Mouse (Mus musculus): ENCODE measurements at regions not wholly inside any gene's neighbourhood (a gene's known extent, or its start where the extent isn't known, plus 50 kb on each side); places are given as distances from the start of the nearest gene placed in this dataset.
A peak's percentile ranks its signal among the peaks of the same experiment; 100 is the strongest.

DNA sequence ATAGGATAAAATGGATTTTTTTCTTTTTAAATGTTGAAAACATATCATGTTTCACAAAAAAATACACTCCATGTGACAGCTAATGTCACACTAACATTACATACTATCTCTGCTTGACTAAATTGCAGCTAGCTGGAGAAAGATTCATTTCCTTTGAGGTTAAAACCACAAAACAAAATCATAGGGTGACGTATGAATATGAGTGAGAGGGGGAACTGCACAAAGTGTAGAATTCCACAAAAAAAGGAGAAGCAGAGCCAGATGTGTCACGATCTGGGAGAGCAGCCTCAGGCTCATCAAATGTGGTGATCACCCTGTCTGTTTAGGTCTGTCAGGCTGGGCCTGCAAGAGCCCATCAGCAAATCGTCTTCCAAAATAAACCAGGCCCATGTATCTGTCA, 593.7 kb upstream of the Kirrel3 start:
- no peaks in the 10 kb centered on the region for H3K9me3 ChIP-seq (replicated peaks; ENCODE audit: low read length)
- TF ChIP-seq CTCF (conservative IDR thresholded peaks at IDR 0.05 in 1 of 2, IDR thresholded peaks at IDR 0.05 in 1 of 2; ENCODE audit: low read depth in 2 of 2, low read length in 2 of 2) (no peak), NELFE (IDR thresholded peaks at IDR 0.05; ENCODE audit: low read depth, low read length) (no peak), EP300 (IDR thresholded peaks at IDR 0.05; ENCODE audit: low read length) (0 out of 2 replicates have a peak, but pooled peaks have one; percentile 1), BHLHE40 (IDR thresholded peaks at IDR 0.05; ENCODE audit: low read depth, low read length) (no peak)
- no peak overlapping the region for H3K9ac ChIP-seq (ENCODE audit: insufficient read depth, low read depth)
- H3K27ac ChIP-seq (ENCODE audit: insufficient read depth, low read depth), result no peak overlapping the region
- H3K27me3 ChIP-seq (replicated peaks), result no peaks in the 10 kb centered on the region
- in situ Hi-C loops (cut with MboI; ENCODE audit: low pct_ligation_motif_present, low pct_unique_long_range_greater_than_20kb, low sequenced_read_pairs) (no loop called here), dilution Hi-C loops (cut with MboI; ENCODE audit: extremely low pct_ligation_motif_present, extremely low pct_unique_long_range_greater_than_20kb, low sequenced_read_pairs) (no loop called here)
- H3K4me2 ChIP-seq (ENCODE audit: insufficient read depth, low read depth, poor library complexity, severe bottlenecking), result peak overlapping the region; percentile 50; the same call in 1 of the 2 replicates
- no peaks in the 10 kb centered on the region for H3K79me2 ChIP-seq (replicated peaks; ENCODE audit: control insufficient read depth, extremely low read depth, insufficient read depth, poor library complexity, severe bottlenecking)
- DNase-seq (ENCODE audit: extremely low read depth), result peak; percentile 39
- no peaks in the 10 kb centered on the region for H3K36me3 ChIP-seq (replicated peaks in 1 of 2; ENCODE audit: control insufficient read depth in 1 of 2, insufficient read depth in 1 of 2, low read length in 1 of 2)
- H3K4me3 ChIP-seq (replicated peaks in 1 of 3; ENCODE audit: low read depth in 2 of 3, low read length in 2 of 3, poor library complexity in 1 of 3), result no peak overlapping the region
- peaks cover 0 to 11% of the 10 kb centered on the region in 2 experiments; a peak in 1 of 4 replicates for H3K4me1 ChIP-seq (ENCODE audit: control insufficient read depth in 1 of 2, insufficient read depth in 2 of 2)

DNA sequence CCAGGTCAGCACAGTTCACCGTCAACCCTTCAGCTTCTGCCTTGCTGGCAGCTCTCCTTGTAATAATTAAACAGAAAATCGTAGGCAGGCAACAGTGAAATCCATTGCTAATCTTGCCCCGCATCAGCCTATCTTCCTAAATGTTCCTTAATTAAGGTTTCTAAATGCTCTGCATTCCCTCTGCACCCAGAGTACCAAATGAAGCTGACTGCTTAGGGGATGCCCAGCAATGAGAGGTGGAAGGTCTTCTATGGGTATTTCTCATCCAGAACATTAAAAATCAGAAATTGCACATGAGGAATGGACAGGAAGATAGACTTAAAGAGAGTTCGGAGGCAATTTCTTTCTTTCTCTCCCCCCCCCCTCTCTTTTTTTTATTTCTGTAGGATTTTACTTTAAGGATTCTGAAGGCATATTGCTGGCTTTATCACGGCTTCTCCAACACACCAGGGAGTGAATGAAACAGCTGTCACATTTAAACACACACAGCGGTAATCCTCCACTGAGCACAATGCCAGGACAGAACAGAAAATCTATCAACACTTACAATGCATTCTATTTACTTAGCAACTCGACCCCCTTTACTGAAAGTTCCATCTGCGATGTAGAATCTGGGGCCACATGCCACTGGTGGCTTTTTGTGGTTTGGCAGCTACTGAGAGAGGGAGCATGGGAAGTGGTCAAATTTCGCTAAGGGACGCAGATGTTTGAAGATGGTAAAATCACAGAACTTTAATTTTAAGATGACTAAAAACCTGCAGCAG, 584.2 kb upstream of the Kirrel3 start:
- DNase-seq (ENCODE audit: extremely low read depth), result no peak
- Histone ChIP-seq H3K27ac (ENCODE audit: insufficient read depth, low read depth) (no peak overlapping the region), H3K9ac (ENCODE audit: insufficient read depth, low read depth) (no peak overlapping the region), H3K4me1 (ENCODE audit: control insufficient read depth in 1 of 2, insufficient read depth in 2 of 2) (no peaks in the 10 kb centered on the region), H3K4me3 (replicated peaks in 1 of 3; ENCODE audit: low read depth in 2 of 3, low read length in 2 of 3, poor library complexity in 1 of 3) (no peak overlapping the region), H3K27me3 (replicated peaks) (no peaks in the 10 kb centered on the region), H3K79me2 (replicated peaks; ENCODE audit: control insufficient read depth, extremely low read depth, insufficient read depth, poor library complexity, severe bottlenecking) (no peaks in the 10 kb centered on the region), H3K36me3 (replicated peaks in 1 of 2; ENCODE audit: control insufficient read depth in 1 of 2, insufficient read depth in 1 of 2, low read length in 1 of 2) (no peaks in the 10 kb centered on the region), H3K9me3 (replicated peaks; ENCODE audit: low read length) (no peaks in the 10 kb centered on the region), H3K4me2 (ENCODE audit: insufficient read depth, low read depth, poor library complexity, severe bottlenecking) (no peak overlapping the region)
- dilution Hi-C loops (cut with MboI; ENCODE audit: extremely low pct_ligation_motif_present, extremely low pct_unique_long_range_greater_than_20kb, low sequenced_read_pairs), result no loop called here
- TF ChIP-seq ETS1 (conservative IDR thresholded peaks at IDR 0.05; ENCODE audit: low read depth, low read length) (no peak), MAFK (IDR thresholded peaks at IDR 0.05; ENCODE audit: insufficient replicate concordance, low read length) (no peak), TCF12 (IDR thresholded peaks at IDR 0.05; ENCODE audit: low read depth, low read length) (no peak), CTCF (conservative IDR thresholded peaks at IDR 0.05 in 1 of 2, IDR thresholded peaks at IDR 0.05 in 1 of 2; ENCODE audit: low read depth in 2 of 2, low read length in 2 of 2) (no peak), CHD2 (IDR thresholded peaks at IDR 0.05; ENCODE audit: low read length) (no peak), PAX5 (IDR thresholded peaks at IDR 0.05; ENCODE audit: low read length) (no peak), MAX (IDR thresholded peaks at IDR 0.05; ENCODE audit: low read length) (no peak), SMC3 (IDR thresholded peaks at IDR 0.05; ENCODE audit: low read depth, low read length) (no peak), JUN (IDR thresholded peaks at IDR 0.05; ENCODE audit: insufficient read depth, low read depth, low read length) (no peak), MEF2A (IDR thresholded peaks at IDR 0.05; ENCODE audit: borderline replicate concordance, low read depth, low read length) (no peak), NRF1 (IDR thresholded peaks at IDR 0.05; ENCODE audit: low read depth, low read length) (no peak), SIN3A (IDR thresholded peaks at IDR 0.05; ENCODE audit: low read length) (no peak), ZNF384 (IDR thresholded peaks at IDR 0.05; ENCODE audit: low read depth, low read length) (no peak), ELF1 (IDR thresholded peaks at IDR 0.05; ENCODE audit: low read depth, low read length) (no peak), IRF4 (IDR thresholded peaks at IDR 0.05; ENCODE audit: low read depth, low read length) (no peak), POLR2A (IDR thresholded peaks at IDR 0.05; ENCODE audit: low read depth, low read length) (no peak), HCFC1 (IDR thresholded peaks at IDR 0.05; ENCODE audit: low read depth, low read length) (no peak), TBP (conservative IDR thresholded peaks at IDR 0.05; ENCODE audit: low read depth, low read length) (no peak), GABPA (IDR thresholded peaks at IDR 0.05; ENCODE audit: insufficient replicate concordance, low read depth, low read length) (no peak)
- in situ Hi-C loops (cut with MboI; ENCODE audit: low pct_ligation_motif_present, low pct_unique_long_range_greater_than_20kb, low sequenced_read_pairs), result no loop called here
